Mouse (Mus musculus) retina, postnatal 7 days (tissue): ENCODE measurements around the gene Slc35a1.
"Not testable (repeated sequence)": the region's sequence is repeated elsewhere in the genome, so short reads cannot be mapped to it uniquely, and the experiment has no call there.

Source experiments
- DNase-seq: peaks from one replicate; pipeline ENCODE4 v3.0.0-alpha.2; 2012; ENCODE audit warnings: low read depth, low spot score

The Slc35a1 gene

DNA sequence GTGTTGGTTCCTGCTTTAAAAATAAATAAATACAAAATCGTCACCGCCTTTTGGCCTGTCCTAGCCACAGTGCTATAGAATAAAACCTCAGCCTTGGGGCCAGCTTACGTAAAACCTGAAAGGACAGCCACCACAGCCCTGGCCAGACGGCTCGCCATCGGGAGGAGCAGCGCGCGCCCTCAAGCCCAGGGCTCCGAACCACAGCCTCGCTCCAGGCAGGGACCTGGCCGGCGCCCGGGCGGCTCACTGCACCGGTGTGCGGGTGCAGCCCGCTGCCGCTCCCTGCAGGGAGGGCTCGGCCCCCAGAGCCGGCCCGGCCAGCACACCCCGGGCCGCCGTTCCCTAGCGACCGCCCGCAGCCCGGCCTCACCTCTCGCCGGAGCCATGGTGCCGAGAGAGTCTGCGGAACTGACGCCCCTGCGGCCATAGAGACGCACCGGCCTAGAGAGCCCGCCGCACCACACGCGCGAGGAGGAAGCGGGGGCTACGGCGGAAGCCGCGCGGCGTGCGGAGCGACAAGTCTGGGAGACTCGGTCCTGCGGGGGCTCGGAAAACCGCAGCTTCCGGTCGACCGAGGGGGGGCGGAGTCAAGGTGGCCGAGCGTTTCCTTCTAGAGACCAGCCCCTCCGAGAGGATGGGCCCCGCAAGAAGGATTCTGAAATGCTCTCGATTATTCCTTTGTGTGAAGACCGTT is at the start of gene Slc35a1:
TSS of gene Slc35a1 (minus strand) at position 565 of the 694 bp plus-strand sequence.
- peak; percentile 84 for DNase-seq

DNA sequence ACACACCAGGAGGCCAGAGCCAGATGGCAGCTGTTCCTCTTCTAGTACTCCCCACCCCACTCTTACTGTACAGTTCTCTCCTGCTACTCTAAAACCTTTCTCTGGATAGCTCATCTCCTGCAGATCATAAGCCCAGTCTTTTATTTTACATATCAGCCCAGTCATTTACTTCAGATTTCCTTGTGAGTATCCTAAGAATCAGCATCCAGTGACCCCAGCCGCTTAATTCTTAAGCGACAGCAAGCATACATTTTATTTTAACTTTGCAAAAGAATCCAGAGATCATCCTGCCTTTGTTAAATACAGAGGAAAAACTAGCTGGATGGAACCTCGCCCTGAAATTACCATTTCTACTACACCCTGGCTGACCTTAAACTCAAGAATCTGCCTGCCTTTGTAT is 47.2 kb upstream of the Slc35a1 start:
- no peak for DNase-seq

DNA sequence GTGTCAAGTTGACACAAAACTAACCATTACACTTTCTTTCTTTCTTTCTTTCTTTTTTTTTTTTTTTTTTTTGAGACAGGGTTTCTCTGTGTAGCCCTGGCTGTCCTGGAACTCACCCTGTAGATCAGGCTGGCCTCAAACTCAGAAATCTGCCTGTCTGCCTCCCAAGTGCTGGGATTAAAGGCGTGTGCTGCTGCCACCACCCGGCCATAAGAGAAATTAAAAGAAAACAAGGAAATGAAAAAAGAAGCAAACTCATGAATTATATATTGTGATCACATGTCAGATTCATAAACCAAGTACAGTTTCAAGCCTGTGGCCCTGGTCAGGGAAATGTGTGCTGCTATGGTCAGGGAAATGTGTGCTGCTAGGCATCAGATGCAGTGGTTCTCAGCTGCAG is 46.2 kb upstream of the Slc35a1 start:
- DNase-seq = not testable (repeated sequence)

DNA sequence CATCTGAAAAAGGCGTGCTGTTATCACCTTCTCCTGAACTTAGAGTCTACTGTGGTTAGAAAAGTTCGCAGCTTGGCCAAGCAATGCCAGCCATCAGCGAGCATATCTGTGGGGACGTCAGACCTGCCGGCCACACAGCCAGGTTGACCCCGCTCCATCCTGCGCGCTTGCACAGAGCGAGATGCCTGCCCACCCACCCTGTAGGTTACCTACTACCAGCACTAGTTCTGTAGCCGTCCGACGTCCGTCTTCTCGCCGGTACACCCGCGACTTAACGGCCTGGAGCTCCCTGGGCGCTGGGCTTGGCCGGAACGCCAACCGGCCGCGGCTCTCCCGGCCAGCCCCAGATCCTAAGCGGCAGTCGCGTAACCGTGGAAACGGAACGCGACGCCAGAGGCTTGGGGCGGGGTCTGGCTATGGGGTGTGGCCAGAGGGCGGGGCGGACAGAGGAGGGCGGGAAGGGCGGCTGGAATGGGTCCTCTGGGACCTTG is 42.7 kb upstream of the Slc35a1 start, which contains the start of gene Cfap206:
TSS of gene Cfap206 (minus strand) at position 356 of the 491 bp plus-strand sequence.
- DNase-seq = peak; percentile 68

DNA sequence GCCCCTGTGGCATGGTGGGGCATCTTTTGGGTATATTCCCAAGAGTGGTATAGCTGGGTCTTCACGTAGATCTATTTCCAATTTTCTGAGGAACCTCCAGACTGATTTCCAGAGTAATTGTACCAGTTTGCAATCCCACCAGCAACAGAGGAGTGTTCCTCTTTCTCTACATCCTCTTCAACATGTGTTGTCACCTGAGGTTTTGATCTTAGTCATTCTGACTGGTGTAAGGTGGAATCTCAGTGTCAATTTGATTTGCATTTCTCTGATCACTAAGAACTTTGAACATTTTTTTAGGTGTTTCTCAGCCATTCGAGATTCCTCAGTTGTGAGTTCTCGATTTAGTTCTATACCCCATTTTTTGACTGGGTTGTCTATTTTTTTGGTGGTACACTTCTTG is 38.5 kb upstream of the Slc35a1 start:
- not testable (repeated sequence) for DNase-seq

DNA sequence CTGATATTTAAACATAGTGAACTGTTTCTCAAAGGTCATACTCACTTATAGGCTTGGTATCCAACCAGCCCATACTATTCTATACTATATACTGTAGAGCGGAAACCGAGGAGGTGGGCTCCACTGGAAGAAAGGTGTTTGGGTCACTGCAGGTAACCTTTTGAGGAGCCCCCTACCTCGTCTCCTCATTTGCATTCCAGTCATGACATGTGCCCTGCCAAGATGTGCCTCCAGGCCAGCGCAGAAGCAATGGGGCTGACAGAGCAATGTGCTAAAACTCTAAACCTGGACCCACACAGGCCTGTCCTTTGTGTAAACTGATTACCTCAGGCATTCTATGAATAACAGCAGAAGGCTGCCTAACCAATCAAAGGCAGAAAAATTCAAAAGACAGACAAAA is 37.1 kb upstream of the Slc35a1 start:
- DNase-seq = no peak

DNA sequence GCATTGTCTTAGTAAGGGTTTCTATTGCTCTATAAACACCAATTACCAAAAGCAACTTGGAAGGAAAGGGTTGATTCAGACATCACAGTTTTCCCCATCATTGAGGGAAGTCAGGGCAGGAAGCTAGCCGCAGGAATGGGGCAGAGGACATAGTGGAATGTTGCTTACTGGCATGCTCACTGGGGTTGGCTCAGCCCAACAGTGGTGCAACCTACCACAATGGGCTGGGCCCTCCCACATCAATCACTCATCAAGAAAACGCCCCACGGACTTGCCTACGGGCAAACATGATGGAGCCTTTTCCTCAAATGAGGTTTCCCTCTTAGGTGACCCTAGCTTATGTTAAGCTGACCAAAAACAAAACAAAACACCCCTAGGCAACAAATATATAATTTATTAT is 35.9 kb upstream of the Slc35a1 start:
- no peak for DNase-seq

DNA sequence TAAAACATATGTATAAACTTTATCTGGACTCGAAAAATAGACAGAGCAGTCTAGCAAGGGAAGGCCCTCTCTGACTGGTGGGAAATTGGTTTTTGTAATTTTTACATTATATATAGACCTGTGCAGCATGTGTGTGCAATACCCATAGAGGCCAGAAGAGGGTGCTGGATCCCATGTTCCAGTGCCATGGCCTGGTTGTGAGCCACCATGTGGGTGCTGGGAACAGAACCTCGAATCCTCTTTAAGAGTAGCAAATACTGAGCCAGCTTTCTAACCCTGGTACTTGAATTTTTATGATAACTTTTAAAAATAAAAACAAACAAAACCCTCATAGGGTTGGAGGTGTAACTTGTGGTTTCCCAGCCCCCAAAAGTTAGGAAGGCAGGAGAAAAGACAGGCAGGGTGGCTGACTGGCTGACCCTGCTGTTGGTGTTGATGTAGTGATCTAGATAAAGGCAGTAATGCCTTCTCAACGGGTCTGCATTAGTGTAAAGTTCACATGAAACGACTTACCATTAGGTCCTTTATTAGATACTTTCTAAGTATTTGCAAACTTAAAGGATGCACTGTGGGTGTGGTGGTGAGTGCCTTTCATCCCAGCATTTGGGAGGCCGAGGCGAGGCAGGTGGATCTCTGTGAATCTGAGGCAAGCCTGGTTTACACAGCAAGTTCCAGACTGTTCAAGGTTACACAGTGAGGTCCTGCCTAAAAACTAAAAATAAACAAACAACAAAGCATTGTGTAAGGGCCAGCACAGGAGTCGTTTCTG is 33.1 kb upstream of the Slc35a1 start:
- no peak for DNase-seq

DNA sequence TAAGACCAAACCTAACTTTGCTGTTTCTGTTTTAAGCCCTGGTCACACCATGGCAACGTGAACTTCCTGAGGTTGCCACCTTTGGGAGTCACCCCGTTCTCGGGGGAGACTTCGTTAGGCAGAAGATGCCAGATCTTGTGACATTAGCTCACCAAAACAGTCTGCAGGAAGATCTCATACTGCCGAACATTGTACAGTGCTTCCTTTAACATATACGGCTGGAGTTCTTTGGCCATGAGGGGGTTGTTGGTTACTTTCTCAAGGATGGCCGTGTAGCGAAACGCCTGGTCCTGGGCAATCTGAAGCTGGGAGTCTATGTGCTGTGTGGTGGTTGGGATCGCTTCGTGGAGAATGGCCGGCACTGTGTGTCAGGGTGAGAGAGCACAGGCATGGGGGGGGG is 32.2 kb upstream of the Slc35a1 start:
- no peak for DNase-seq

DNA sequence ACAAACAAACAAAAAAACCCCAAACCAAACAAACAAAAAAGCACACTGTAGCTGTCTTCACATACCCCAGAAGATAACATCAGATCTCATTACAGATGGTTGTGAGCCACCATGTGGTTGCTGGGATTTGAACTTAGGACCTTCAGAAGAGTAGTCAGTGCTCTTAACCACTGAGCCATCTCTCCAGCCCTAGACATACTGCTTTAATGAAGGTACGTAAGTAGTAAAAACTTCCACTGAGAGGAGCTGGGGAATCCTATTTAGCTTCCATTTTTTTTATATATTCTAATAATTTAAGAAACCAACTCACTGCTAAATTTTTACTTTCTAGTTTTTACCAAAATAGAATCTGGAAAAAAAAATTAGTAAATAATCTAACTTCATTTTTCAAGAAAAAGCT is 27.8 kb upstream of the Slc35a1 start:
- no peak for DNase-seq

DNA sequence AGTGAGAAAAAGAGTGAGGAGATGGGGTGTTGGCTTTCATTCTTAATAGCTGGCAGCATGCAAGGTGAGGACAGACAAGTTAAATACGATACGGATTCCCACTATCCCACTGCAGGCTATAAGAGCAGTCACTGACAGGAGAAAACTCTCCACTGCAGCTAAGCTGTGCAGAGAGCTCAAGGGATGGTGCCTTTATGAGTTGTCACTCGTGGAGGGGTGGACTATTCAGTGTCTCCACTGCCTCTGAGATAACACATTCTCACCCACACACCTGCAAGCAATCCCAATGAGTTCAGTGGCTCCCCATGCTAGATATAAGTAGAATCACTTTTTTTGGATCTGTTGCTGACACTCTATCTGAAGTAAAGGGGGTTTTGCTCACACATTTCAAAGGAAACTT is 20.9 kb upstream of the Slc35a1 start:
- DNase-seq = no peak

DNA sequence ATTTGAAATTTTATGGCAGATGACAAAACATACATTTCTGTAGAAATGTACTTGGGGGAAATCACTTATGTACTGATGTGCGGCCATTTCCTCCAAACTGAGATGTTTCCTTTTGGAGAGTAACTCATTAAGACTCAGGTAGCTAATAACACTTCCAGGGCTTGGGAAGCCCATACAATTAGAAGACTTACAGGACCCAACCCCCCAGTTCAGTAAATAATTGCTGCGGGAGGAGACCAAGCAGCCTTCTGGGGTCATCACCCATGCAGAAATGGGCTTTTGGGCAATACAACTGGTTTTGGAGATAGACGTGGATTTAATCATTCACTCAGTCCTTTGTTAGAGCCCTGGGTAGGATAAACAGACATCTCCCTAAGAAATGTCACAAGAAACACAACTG is 20.0 kb upstream of the Slc35a1 start:
- no peak for DNase-seq

DNA sequence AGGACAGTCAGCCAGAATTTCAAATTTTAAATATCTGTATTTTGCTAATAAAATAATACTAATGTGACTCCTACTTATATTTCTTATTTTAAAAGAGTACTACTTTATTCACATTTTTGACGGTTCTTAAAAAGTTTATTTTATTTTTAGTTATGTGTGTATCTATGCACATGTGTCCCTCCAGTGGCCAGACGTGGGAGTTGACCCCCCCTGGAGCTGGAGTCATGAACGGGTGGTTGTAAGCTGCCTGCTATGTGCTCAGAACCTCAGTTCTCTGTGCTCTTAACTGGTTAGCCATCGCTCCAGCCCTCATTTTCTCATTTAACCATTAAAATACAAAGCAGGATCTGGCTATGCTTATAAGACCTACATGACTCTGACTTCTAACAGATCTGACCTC is 15.8 kb upstream of the Slc35a1 start:
- no peak for DNase-seq

DNA sequence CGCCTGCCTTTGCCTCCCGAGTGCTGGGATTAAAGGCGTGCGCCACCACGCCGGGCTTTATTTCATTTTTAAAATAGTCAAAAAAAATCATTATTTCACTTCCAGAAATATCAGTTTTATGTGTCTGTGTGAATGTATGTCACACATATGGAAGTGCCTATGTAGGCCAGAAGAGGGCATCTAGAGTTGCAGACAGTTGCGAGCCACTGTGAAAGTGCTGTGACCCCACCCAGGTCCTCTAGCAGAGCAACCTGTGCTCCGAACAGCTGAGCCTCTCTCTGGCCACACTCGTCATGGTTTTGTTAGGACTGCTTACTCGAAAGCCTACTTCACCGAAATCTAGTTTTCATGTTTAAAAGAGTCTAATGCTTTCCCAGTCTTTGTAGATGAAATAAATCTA is 15.0 kb upstream of the Slc35a1 start:
- no peak for DNase-seq

DNA sequence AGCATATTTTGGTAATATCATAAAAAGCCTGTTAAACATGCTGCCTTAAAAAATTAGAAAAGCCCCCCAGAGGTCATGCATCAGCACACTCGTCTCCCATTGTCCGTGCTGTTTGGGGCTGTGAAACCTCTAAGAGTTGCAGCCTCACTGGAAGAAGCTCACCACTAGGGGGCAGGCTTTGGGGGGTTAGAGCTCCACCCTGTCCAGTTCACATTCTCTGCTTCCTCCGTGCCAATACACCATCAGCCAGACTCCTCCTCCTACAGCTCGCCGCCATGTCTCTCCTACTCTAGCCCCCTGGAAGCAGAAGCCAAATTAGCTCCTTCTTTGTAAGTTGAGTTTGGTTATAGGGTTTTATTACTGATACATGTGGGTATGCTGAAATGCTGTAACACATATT is 14.3 kb upstream of the Slc35a1 start:
- peak; percentile 54 for DNase-seq

DNA sequence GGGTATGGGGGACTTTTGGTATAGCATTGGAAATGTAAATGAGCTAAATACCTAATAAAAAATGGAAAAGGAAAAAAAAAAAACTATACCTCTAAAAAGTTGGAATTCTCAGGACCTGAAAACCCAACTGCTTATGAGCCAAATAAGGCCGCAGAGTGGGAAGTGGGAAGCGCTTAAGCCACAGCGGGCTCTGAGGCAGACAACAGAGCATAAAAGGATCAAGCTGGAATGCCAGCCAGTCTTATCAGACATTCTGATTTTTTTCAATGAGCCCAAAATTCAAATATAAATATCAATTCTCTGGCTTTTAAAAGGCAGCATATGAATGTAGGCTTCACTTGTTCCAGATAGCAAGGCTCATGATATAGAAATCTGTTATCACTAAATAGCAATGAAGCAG is 783 bp upstream of the Slc35a1 start:
- DNase-seq = no peak

DNA sequence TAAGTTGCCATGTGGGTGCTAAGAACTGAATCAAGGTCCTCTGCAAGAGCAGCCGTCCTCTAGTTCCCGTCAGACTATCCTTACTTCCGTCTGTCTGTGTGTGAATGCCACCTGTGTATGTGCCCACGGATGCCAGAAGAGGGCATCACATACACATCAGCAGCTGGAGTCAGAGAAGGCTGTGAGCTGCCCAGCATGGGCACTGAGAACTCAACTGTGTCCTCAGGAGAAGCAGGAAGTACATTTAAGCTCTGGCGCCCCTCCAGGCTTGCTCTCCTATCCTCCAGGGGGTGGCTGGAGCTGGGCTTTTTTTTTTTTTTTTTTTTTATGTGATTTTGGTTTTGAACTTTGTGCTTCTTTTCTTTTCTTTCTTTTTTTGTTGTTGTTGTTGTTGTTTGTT is 6.7 kb downstream of the Slc35a1 start:
- no peak for DNase-seq

DNA sequence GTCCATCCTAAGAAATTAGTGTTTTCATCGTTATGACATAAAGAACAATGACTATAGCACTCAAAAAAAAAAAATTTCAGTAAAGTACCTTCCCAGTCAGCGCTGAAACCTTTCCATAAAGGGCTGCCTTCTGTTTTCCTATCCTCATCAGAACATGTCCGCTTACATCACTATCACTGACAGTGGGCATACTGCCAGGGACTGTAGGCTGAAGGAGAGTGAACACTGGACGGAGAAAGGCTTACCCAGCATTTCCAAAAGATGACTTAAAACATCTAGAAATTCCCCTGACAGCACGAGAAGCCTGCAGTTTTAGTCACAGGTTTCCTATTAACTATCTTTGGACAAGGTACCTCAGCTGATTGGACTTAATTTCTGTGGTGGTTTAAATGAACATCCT is 13.5 kb downstream of the Slc35a1 start:
- DNase-seq = no peak

DNA sequence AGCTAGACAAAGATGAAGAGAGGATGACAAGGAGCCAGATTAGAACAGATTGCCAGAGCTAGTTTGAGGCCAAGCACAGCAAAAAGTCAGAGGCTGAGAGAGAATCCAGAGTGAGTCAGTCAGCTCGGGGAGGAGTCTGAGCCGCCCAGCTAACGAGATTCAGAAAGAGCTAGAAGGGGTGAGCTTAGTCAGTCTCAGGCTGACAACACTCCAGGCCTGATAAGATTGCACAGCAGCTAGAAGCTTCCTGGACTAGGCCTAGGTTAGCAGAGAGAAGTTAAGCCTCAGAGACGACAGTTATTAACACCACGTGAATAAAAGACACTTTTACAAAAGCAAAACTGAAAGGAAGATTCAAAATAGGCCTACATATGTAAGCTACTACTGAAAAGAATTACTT is 19.3 kb downstream of the Slc35a1 start:
- DNase-seq = no peak

DNA sequence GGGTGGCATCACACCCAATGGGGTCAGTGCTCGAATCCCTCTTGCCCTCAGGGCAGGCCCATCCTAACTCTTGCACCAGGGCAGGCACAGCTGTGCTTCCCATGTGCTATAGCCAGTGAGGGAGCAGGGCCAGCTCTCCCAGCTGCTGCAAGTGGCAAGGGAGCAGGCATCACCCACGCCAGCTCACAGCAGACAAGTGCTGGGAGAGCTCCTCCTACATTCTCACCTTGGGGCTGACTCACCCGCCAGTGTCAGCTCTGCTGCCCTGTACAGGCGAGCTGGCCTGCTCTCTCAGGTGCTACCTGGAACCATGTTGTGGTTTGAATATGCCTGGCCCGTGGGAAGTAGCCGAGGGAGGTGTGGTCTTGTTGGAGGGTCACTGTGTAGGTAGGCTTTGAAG is 25.3 kb downstream of the Slc35a1 start:
- DNase-seq = no peak

DNA sequence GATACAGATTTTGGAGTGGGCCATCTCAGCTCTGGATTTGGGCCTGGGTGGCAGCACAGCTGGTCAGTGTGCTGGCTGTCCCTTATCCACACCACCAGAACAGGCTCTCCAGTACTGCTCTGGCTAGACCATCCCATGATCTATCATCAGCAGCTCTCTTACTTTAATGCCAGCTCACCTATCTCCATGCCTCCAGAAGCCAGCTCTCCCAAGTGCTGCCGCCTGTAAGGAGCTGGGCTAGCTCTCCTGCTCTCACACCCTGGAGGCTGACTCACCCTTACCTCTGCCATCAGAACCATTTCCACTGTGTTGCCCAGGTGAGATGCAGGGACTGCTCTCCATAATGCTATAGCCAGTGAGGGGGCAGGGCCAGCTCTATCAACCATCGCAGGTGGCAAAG is 25.7 kb downstream of the Slc35a1 start:
- no peak for DNase-seq

DNA sequence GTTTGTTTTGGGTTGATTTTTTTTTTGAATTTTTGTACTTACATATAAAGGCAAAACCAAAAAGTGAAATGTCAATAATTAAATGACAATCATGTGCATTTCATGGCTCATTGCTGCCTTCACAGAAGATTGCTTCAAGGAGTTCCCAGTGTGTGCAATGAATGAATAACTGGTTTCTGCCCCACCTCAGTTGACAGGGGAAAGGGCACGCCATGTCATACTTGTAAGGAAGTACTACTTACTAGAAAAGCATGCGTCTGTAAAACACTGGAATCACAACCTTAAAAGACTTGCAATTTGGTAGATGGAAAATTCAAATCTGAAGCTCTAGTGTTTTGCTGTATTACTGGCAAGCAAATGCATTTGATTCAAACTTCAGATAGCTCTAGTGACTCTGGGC is 28.2 kb downstream of the Slc35a1 start:
- no peak for DNase-seq

DNA sequence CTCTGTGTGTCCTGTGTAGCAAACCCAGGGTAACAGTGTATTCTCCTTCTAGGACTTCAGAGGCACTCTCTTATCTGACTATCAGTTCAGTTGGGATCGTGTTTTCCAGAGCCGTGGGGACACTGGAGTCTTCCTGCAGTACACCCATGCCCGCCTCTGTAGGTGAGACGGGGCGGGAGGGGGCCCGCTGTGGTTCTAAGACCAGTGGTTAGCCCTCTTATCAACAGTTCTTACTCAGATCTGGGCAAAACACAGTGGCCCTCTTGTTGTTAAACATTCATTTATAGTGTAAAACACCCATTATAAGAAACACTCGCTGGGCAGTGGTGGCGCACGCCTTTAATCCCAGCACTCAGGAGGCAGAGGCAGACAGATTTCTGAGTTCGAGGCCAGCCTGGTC is 31.1 kb downstream of the Slc35a1 start:
- DNase-seq = no peak
